Mouse (Mus musculus) forebrain, embryonic 15.5 days (tissue): ENCODE data around the gene Tectb. TPM values are rescaled to one million over a fixed set of nuclear protein-coding genes. Genes with fewer than 3 reads are reported as not detected.

Source experiments
- ATAC-seq: fragments of 200-750 bp; cut with Nextera tagmentation; replicated peaks from 2 replicates; pipeline ENCODE4 v1.8.0; 2017; ENCODE audit warnings: mild to moderate bottlenecking, moderate TSS enrichment, moderate library complexity
- H3K27ac ChIP-seq: fragments of 300-500 bp; sonication (generic); replicated peaks from 2 replicates; pipeline ENCODE4 v1.5.1; 2015; ENCODE audit warnings: mild to moderate bottlenecking, inconsistent platforms
- H3K27me3 ChIP-seq: fragments of 300-500 bp; sonication (generic); 2 replicates; pipeline ENCODE4 v1.6.1; 2015; ENCODE audit warnings: inconsistent platforms
- H3K36me3 ChIP-seq: fragments of 300-500 bp; sonication (generic); 2 replicates; pipeline ENCODE4 v1.6.1; 2015; ENCODE audit warnings: mild to moderate bottlenecking, inconsistent platforms
- H3K4me1 ChIP-seq: fragments of 300-500 bp; sonication (generic); 2 replicates; pipeline ENCODE4 v1.6.1; 2015; ENCODE audit warnings: inconsistent platforms
- H3K4me2 ChIP-seq: fragments of 300-500 bp; sonication (generic); replicated peaks from 2 replicates; pipeline ENCODE4 v1.6.1; 2015; ENCODE audit warnings: mild to moderate bottlenecking, inconsistent platforms
- H3K4me3 ChIP-seq: fragments of 300-500 bp; sonication (generic); 2 replicates; pipeline ENCODE4 v1.5.1; 2015; ENCODE audit warnings: mild to moderate bottlenecking, inconsistent platforms
- H3K9ac ChIP-seq: fragments of 300-500 bp; sonication (generic); replicated peaks from 2 replicates; pipeline ENCODE4 v1.6.1; 2015; ENCODE audit warnings: mild to moderate bottlenecking, inconsistent platforms
- H3K9me3 ChIP-seq: fragments of 300-500 bp; sonication (generic); 2 replicates; pipeline ENCODE4 v1.6.1; 2016; ENCODE audit warnings: inconsistent platforms
- WGBS: fragments of 180-500 bp; shearing (Covaris S2); methylation state at CpG from one replicate; pipeline ENCODE4 v1.1.7; 2015; ENCODE audit warnings: mixed read lengths; 5-methylcytosine and 5-hydroxymethylcytosine counted together
- polyA plus RNA-seq: library from polyadenylated mRNA; unstranded; fragments of >200 nt; fragmentation: Nextera tagmentation; extraction: Ambion mirVana; gene quantifications from 2 replicates; pipeline ENCODE4 v1.2.1, GENCODE M21; 2015

The Tectb gene
- polyA plus RNA-seq, 1 experiment from 2014 or later: 0.28 TPM

GRCm38 (mm10) chr19:55193717-55194394 lies 13.3 kb downstream of the Tectb start:
- H3K36me3 ChIP-seq: no peaks in the 10 kb centered on the region
- H3K4me1 ChIP-seq: no peaks in the 10 kb centered on the region
- H3K9ac ChIP-seq: no peak overlapping the region
- no peak overlapping the region for H3K27ac ChIP-seq
- no peaks in the 10 kb centered on the region for H3K9me3 ChIP-seq
- WGBS: 76% methylated on average over 11 of the region's 11 CpGs
- no peaks in the 10 kb centered on the region for H3K27me3 ChIP-seq
- no peak for ATAC-seq
- H3K4me2 ChIP-seq: no peak overlapping the region
- H3K4me3 ChIP-seq: no peak overlapping the region

- Histone ChIP-seq H3K4me2 (no peak overlapping the region), H3K27ac (no peak overlapping the region), H3K27me3 (no peaks in the 10 kb centered on the region), H3K9ac (no peak overlapping the region), H3K4me3 (no peak overlapping the region), H3K9me3 (no peaks in the 10 kb centered on the region), H3K36me3 (no peaks in the 10 kb centered on the region), H3K4me1 (no peaks in the 10 kb centered on the region)
- ATAC-seq: no peak
- 82% methylated on average over 7 of the region's 7 CpGs for WGBS
These were observed 14.1 kb downstream of the Tectb start for GRCm38 (mm10) chr19:55194520-55195170.

GRCm38 (mm10) chr19:55195574-55195973 lies 15.0 kb downstream of the Tectb start:
- Histone ChIP-seq H3K4me1 (no peaks in the 10 kb centered on the region), H3K4me2 (no peak overlapping the region), H3K36me3 (no peaks in the 10 kb centered on the region), H3K27ac (no peak overlapping the region), H3K4me3 (no peak overlapping the region), H3K9ac (no peak overlapping the region), H3K27me3 (no peaks in the 10 kb centered on the region), H3K9me3 (no peaks in the 10 kb centered on the region)
- no peak for ATAC-seq
- 90% methylated on average over 3 of the region's 3 CpGs for WGBS

- Histone ChIP-seq H3K4me1 (no peaks in the 10 kb centered on the region), H3K27me3 (no peaks in the 10 kb centered on the region), H3K36me3 (no peaks in the 10 kb centered on the region), H3K9me3 (no peaks in the 10 kb centered on the region), H3K4me2 (no peak overlapping the region), H3K4me3 (no peak overlapping the region), H3K27ac (no peak overlapping the region), H3K9ac (no peak overlapping the region)
- WGBS: 35% methylated on average over 5 of the region's 5 CpGs
- 0 out of 2 replicates have a peak, but pooled peaks have one; percentile 41 for ATAC-seq
These were observed 17.8 kb downstream of the Tectb start for GRCm38 (mm10) chr19:55198303-55198702.

GRCm38 (mm10) chr19:55206482-55207138 lies 26.1 kb downstream of the Tectb start:
- Histone ChIP-seq H3K27me3 (no peaks in the 10 kb centered on the region), H3K9ac (no peak overlapping the region), H3K4me3 (no peak overlapping the region), H3K27ac (no peak overlapping the region), H3K4me1 (no peaks in the 10 kb centered on the region), H3K4me2 (no peak overlapping the region), H3K9me3 (no peaks in the 10 kb centered on the region), H3K36me3 (no peaks in the 10 kb centered on the region)
- WGBS: 38% methylated on average over 8 of the region's 8 CpGs
- ATAC-seq: peak; percentile 61

- no peak; the same call in 1 of the 2 replicates for ATAC-seq
- 54% methylated on average over 6 of the region's 6 CpGs for WGBS
These were observed 26.7 kb downstream of the Tectb start for GRCm38 (mm10) chr19:55207205-55207604.

GRCm38 (mm10) chr19:55207746-55208538 lies 27.4 kb downstream of the Tectb start:
- 68% methylated on average over 25 of the region's 25 CpGs for WGBS
- Histone ChIP-seq H3K4me1 (no peaks in the 10 kb centered on the region), H3K27me3 (no peaks in the 10 kb centered on the region), H3K4me3 (no peak overlapping the region), H3K9me3 (no peaks in the 10 kb centered on the region), H3K27ac (no peak overlapping the region), H3K4me2 (no peak overlapping the region), H3K9ac (no peak overlapping the region), H3K36me3 (no peaks in the 10 kb centered on the region)
- no peak for ATAC-seq

More at GRCm38 (mm10) chr19:55207205-55207604, 26.7 kb downstream of the Tectb start:
- Histone ChIP-seq H3K36me3 (no peaks in the 10 kb centered on the region), H3K4me2 (no peak overlapping the region), H3K4me1 (no peaks in the 10 kb centered on the region), H3K27ac (no peak overlapping the region), H3K27me3 (no peaks in the 10 kb centered on the region), H3K9ac (no peak overlapping the region), H3K4me3 (no peak overlapping the region), H3K9me3 (no peaks in the 10 kb centered on the region)

GRCm38 (mm10) chr19:55208654-55209053 lies 28.1 kb downstream of the Tectb start:
- no peak for ATAC-seq
- H3K9me3 ChIP-seq: no peaks in the 10 kb centered on the region
- no peak overlapping the region for H3K4me3 ChIP-seq
- no peak overlapping the region for H3K4me2 ChIP-seq
- WGBS: 72% methylated on average over 4 of the region's 4 CpGs
- no peaks in the 10 kb centered on the region for H3K4me1 ChIP-seq
- H3K36me3 ChIP-seq: no peaks in the 10 kb centered on the region
- no peaks in the 10 kb centered on the region for H3K27me3 ChIP-seq
- H3K27ac ChIP-seq: no peak overlapping the region
- H3K9ac ChIP-seq: no peak overlapping the region

- no peak overlapping the region for H3K4me2 ChIP-seq
- H3K4me1 ChIP-seq: no peaks in the 10 kb centered on the region
- no peaks in the 10 kb centered on the region for H3K27me3 ChIP-seq
- H3K9me3 ChIP-seq: no peaks in the 10 kb centered on the region
- ATAC-seq: no peak
- no peaks in the 10 kb centered on the region for H3K36me3 ChIP-seq
- H3K9ac ChIP-seq: no peak overlapping the region
- no peak overlapping the region for H3K4me3 ChIP-seq
- 86% methylated on average over 3 of the region's 3 CpGs for WGBS
- no peak overlapping the region for H3K27ac ChIP-seq
These were observed 28.6 kb downstream of the Tectb start for GRCm38 (mm10) chr19:55209084-55209483.

GRCm38 (mm10) chr19:55211698-55212097 lies 31.2 kb downstream of the Tectb start:
- Histone ChIP-seq H3K4me1 (no peaks in the 10 kb centered on the region), H3K9ac (no peak overlapping the region), H3K4me3 (no peak overlapping the region), H3K27me3 (no peaks in the 10 kb centered on the region), H3K4me2 (no peak overlapping the region), H3K9me3 (no peaks in the 10 kb centered on the region), H3K27ac (no peak overlapping the region), H3K36me3 (no peaks in the 10 kb centered on the region)
- WGBS: 97% methylated on average over 1 of the region's 1 CpGs
- ATAC-seq: no peak

- Histone ChIP-seq H3K4me3 (no peak overlapping the region), H3K27ac (no peak overlapping the region), H3K27me3 (no peaks in the 10 kb centered on the region), H3K9me3 (no peaks in the 10 kb centered on the region), H3K4me1 (no peaks in the 10 kb centered on the region), H3K4me2 (no peak overlapping the region), H3K9ac (no peak overlapping the region), H3K36me3 (no peaks in the 10 kb centered on the region)
- ATAC-seq: no peak
- 86% methylated on average over 12 of the region's 12 CpGs for WGBS
These were observed 33.2 kb downstream of the Tectb start for GRCm38 (mm10) chr19:55213617-55214340.
